Mouse (Mus musculus): Measurements from ENCODE around the gene Ebp.
A peak's percentile ranks its signal among the peaks of the same experiment; 100 is the strongest.

Ebp gene

GRCm38 (mm10) chrX:8192126-8192639 lies 1.1 kb downstream of the Ebp start:
- DNase-seq (ENCODE audit: extremely low spot score) = no peak

DNA sequence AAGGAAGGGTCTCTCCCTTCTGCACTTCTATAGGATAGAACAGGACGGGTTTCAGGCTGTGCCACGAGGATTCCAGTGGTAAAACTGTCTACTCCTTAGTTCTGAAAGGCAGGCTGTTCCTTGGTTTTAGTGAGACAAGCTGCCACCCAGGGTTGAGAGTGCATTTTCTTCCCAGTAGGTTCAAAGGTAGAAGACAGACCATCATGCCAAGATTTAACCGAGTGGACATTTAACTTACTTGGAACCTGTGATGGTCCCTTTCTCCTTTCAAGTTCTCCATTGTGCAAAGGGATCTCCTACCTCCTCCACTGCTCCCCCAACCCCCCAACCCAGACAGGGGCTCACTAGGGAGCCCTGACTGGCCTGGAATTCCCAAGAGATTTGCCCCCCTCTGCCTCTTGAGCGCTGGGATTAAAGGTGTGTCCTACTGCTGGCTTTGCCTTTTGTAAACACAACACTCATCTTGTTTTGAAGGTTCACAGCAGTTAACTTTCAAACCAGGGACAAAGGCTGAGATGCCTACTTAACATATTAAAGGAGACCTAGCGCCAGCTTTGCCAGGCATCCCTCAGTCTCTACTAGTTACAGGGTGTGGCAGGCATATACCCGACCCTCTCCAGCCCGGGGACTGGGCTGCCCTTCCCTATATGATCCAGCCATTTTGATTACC lies 10.3 kb downstream of the Ebp start:
- DNase-seq (ENCODE audit: extremely low spot score) = no peak

DNA sequence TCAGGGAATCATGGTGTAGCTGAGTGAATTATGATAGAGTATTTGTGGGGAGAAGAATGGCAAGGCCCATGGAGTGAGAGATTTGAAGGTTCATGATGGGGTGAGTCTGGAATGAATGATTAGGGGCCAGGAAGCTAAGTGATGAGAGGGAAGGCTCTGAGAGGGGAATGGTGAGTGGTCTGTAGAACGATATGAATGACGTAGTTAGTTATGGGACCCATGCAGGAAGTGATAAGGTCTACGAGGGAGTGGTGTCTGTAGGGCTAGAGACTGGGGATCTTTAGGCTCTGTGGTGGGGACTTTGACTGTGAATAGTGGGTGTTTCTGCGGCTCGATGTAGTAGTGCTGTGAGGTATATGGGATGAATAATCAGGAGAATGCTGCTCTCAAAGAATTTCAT lies 13.7 kb downstream of the Ebp start:
- no peak for DNase-seq (ENCODE audit: extremely low spot score)

GRCm38 (mm10) chrX:8178871-8179270 lies 14.4 kb downstream of the Ebp start:
- no peak for DNase-seq (ENCODE audit: extremely low spot score)

DNA sequence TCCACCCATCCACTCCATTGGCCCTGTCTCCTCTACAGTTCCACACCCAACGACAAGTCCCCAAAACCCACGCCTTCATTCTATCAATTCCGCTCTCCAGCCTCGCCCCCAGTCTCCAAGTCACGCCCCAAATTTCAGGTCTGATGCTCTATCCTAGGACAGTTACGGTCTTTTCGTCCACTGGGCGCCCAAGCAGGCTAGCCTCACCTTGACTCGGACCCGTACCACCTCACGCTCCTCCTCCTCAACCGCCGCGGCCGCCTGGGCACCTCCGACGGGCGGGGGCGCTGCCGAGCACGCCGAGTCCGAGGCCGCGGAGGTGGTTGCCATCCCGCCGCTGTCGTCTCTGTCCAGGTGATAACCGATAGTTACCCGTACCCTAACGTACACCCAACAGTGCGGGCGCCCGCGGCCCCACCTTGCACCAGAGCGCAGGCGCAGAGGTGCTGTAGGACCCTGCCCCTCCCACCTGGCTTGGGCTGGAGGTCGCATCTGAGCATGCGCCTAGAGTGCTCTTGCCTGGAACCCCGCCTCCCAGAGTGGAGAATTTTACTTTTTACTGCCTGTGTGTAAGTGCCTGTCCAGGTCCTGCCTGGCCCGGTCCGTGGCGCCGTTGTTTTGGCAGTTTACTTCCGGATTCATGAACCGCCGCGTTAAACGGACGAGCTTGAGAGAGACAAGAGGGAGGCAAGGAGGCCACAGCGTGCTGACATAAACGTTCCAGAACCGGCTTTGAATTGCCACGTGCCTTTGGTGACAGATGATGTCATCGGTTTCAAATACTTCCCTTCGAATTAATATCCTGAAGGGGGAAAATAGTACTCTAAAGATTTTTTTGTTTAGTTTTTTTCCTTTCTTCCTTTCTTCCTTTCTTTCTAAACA lies 17.6 kb downstream of the Ebp start, which contains the start of gene Tbc1d25:
Tbc1d25 (minus strand) TSS at position 678 of the 882 bp plus-strand sequence.
- peak; percentile 79 for DNase-seq (ENCODE audit: extremely low spot score)

- DNase-seq (ENCODE audit: extremely low spot score) = no peak
Measured at GRCm38 (mm10) chrX:8175169-8175503, 18.2 kb downstream of the Ebp start.

GRCm38 (mm10) chrX:8167716-8168647 lies 25.3 kb downstream of the Ebp start:
- DNase-seq (ENCODE audit: extremely low spot score) = no peak

- no peak for DNase-seq (ENCODE audit: extremely low spot score)
Measured at GRCm38 (mm10) chrX:8164471-8164870, 28.8 kb downstream of the Ebp start.

- no peak for DNase-seq (ENCODE audit: extremely low spot score)
Measured at GRCm38 (mm10) chrX:8163076-8163475, 30.2 kb downstream of the Ebp start.

- peak; percentile 79 for DNase-seq (ENCODE audit: extremely low spot score)
Measured at GRCm38 (mm10) chrX:8145153-8145991, 47.9 kb downstream of the Ebp start, which contains the start of gene Rbm3. TSS of gene Rbm3 (minus strand) at chrX:8145880.

DNA sequence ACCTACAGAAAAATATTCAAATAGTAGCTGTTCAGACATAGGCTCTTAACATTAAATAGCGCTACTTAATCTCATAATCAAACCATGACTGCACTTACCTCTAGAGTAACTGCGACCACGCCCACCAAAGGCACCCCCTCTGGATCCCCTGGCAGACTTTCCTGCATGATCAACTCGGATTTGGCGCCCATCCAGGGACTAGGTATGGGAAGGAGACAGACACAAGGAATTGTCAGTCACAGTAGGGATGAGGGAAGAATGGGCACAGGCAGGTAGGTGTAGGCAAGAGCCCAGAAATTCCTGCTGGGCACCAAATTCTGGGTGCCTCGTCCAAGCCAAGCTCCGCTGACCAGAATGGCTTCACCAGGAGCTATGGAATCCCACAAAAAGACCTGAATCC lies 49.6 kb downstream of the Ebp start:
- DNase-seq (ENCODE audit: extremely low spot score) = no peak

DNA sequence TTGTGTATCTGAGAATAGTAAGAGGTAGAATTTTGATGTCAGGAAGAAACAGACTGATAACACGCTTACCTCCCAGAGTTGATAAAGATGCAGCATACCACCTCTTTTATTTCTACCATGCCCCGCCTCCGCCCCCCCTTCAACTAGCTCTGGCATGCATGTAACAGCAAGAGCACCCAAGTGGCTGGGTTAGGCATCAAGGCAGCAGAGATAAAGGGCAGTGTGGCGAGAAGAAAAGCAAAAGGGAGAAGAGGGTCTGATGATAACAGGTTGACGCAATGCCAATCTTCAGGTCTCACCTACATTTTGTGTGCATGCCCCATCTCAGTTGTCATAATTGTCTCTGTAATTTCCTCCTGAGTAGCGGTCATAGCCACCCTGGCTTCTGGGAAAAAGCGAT lies 50.4 kb downstream of the Ebp start:
- DNase-seq (ENCODE audit: extremely low spot score) = no peak

DNA sequence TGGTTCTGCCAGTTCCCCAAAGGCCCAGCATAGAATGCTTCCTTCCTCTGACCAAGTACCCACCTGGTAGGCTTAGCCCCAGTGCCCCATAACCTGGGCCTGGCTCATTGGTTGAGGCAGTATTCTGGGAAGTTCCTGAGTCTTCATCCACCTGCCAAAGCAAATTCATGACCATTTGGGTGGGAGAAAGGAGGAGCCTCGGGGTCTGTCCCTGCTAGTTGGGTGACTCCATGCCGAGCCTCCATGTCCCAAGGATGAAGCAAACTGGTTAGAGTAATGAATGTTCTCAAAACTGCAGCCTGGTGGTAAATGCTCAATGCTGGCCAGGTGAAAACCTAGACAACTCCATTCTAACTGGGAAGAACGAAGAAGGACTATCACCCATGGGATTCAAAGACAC lies 52.3 kb downstream of the Ebp start:
- no peak for DNase-seq (ENCODE audit: extremely low spot score)

DNA sequence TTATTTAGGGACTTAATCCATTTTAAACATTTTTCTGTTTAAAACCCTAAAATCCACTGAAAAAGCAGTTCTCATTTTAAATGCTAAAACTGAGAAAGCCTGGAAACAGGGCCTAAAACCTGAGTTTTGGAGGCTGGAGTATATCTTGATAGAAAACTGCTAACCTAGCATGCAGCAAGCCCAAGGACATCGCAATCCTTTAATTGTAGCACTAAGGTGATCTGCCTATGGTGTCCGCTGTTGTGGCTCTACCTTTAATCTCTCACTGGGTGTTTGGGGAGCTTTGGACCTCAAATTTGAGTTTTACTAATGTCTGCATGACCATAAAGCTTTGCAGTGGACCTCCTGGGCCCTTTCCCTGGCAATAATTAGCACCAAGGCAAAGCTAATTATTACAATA lies 52.9 kb downstream of the Ebp start:
- no peak for DNase-seq (ENCODE audit: extremely low spot score)

DNA sequence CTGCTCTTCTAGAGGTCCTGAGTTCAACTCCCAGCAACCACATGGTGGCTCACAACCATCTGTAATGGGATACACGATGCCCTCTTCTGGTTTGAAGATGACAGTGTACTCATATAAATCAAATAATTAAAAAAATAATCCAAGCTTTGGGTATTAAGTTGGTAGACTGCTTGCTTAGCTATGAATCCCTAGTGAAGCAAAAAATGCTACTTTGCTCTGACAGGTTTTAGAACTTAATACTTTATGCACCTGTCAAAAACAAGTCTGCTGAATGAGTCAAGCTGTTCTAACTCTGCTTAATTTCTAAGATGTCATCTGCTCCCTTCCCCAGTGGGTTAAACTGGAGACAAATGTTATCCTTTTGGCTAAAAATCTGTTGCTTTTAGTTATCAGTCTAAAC lies 53.8 kb downstream of the Ebp start:
- DNase-seq (ENCODE audit: extremely low spot score) = no peak

- no peak for DNase-seq (ENCODE audit: extremely low spot score)
Measured at GRCm38 (mm10) chrX:8135886-8136285, 57.4 kb downstream of the Ebp start.
